Mouse (Mus musculus) E14TG2a.4 (cell line): ENCODE results near the gene Svop.

Experiments used
- CTCF ChIP-seq: conservative IDR thresholded peaks from 2 replicates; pipeline ENCODE4 v1.5.1; 2014; ENCODE audit warnings: low read length
- NANOG ChIP-seq: IDR thresholded peaks from 2 replicates; pipeline ENCODE4 v1.6.1; 2014; ENCODE audit warnings: borderline replicate concordance, low read length, mixed read lengths
- POU5F1 ChIP-seq: IDR thresholded peaks from 2 replicates; pipeline ENCODE4 v1.6.1; 2014; ENCODE audit warnings: low read length, borderline replicate concordance

GRCm38 (mm10) chr5:114135516-114135915 lies 44.1 kb upstream of the Svop start:
- no peak for TF ChIP-seq CTCF
- TF ChIP-seq NANOG, result no peak
- TF ChIP-seq POU5F1, result no peak
